Mouse (Mus musculus) left cerebral cortex, adult 8-10 months (tissue): ENCODE data around the gene Colgalt1. TPM values are rescaled to one million over a fixed set of nuclear protein-coding genes. Genes with fewer than 3 reads are reported as not detected.

Experiments
- DNase-seq, 2 experiments: peaks; one replicate each; pipeline ENCODE4 v3.0.0; 2022; ENCODE audit warnings: low spot score in 2 of 2
- microRNA-seq, 2 experiments: library from miRNA; unstranded; fragments of <30 nt; microRNA quantifications; one replicate each; pipeline ENCODE4 v1.2.0; 2022
- total RNA-seq, 4 experiments: library from RNA; stranded (reverse); gene quantifications; 2 replicates each; pipeline ENCODE4 v1.2.4; 2022

The Colgalt1 gene
- total RNA-seq, 4 experiments from 2014 or later: 38.6 to 51.4 (median 45.8) TPM

GRCm38 (mm10) chr8:71666855-71667254, 56.1 kb downstream of the Colgalt1 start:
- no peak for DNase-seq

GRCm38 (mm10) chr8:71667256-71667655, 56.5 kb downstream of the Colgalt1 start:
- DNase-seq: no peak

GRCm38 (mm10) chr8:71668220-71668975, 57.6 kb downstream of the Colgalt1 start:
- DNase-seq: no peak

GRCm38 (mm10) chr8:71670198-71670597, 59.4 kb downstream of the Colgalt1 start:
- DNase-seq: no peak

- DNase-seq: peak; percentile 71 to 73
Measured at GRCm38 (mm10) chr8:71670621-71671548, 60.1 kb downstream of the Colgalt1 start.

- peak; percentile 72 to 90 for DNase-seq
Measured at GRCm38 (mm10) chr8:71671549-71671965, 60.8 kb downstream of the Colgalt1 start, which contains the start of gene Unc13a. Gene Unc13a (minus strand): TSS chr8:71671757.

- no peak for DNase-seq
Measured at GRCm38 (mm10) chr8:71672168-71672735, 61.5 kb downstream of the Colgalt1 start.

GRCm38 (mm10) chr8:71674071-71674470, 63.3 kb downstream of the Colgalt1 start:
- no peak for DNase-seq

Small RNA genes within 50 kb of the gene (microRNA-seq; reads per million reads assigned to microRNA genes)
- 21.2 to 29.9 reads per million in 2 experiments for gene Mir6769b

Other genes starting within 250 kb of the Colgalt1 start
- gene Use1, start 244.2 kb upstream of the Colgalt1 start, total RNA-seq: 100 to 1,000 TPM; 125 to 140 (median 127) TPM
- 10 to 100 TPM; 13.3 to 16.5 (median 14.7) TPM for gene Ocel1, start 239.7 kb upstream of the Colgalt1 start, total RNA-seq
- 10 to 100 TPM; 32.5 to 39.6 (median 36.7) TPM for gene Nr2f6, start 229.0 kb upstream of the Colgalt1 start, total RNA-seq
- gene Ushbp1, start 215.2 kb upstream of the Colgalt1 start, total RNA-seq: 1 to 10 TPM; 3.4 to 5.1 (median 3.9) TPM
- gene Babam1, start 214.1 kb upstream of the Colgalt1 start, total RNA-seq: 100 to 1,000 TPM in 3 of 4 experiments, 10 to 100 TPM in 1; 96.4 to 113 (median 105) TPM
- gene Ankle1, start 205.0 kb upstream of the Colgalt1 start, total RNA-seq: under 1 TPM; 0.34 to 0.63 (median 0.41) TPM
- gene Abhd8, start 147.3 kb upstream of the Colgalt1 start, total RNA-seq: 100 to 1,000 TPM; 255 to 290 (median 264) TPM
- gene Mrpl34, start 146.0 kb upstream of the Colgalt1 start, total RNA-seq: 10 to 100 TPM; 50.0 to 56.8 (median 53.3) TPM
- gene Dda1, start 141.8 kb upstream of the Colgalt1 start, total RNA-seq: 10 to 100 TPM; 59.4 to 75.0 (median 64.0) TPM
- gene Ano8, start 125.0 kb upstream of the Colgalt1 start, total RNA-seq: 10 to 100 TPM; 51.0 to 61.5 (median 60.0) TPM
- 10 to 100 TPM; 28.0 to 37.8 (median 31.0) TPM for gene Gtpbp3, start 122.9 kb upstream of the Colgalt1 start, total RNA-seq
- gene Plvap, start 99.2 kb upstream of the Colgalt1 start, total RNA-seq: 10 to 100 TPM in 2 of 4 experiments, 1 to 10 TPM in 2; 7.0 to 11.7 (median 9.6) TPM
- gene Ccdc194, start 85.3 kb upstream of the Colgalt1 start, total RNA-seq: not detected
- 10 to 100 TPM in 1 of 4 experiments, 1 to 10 TPM in 3; 4.1 to 11.8 (median 6.4) TPM for gene Bst2, start 73.5 kb upstream of the Colgalt1 start, total RNA-seq
- gene Mvb12a, start 68.1 kb upstream of the Colgalt1 start, total RNA-seq: 10 to 100 TPM; 38.0 to 44.2 (median 39.9) TPM
- under 1 TPM in 2 of 4 experiments, not detected in 2; 0.27 to 0.70 TPM for gene Tmem221, start 52.1 kb upstream of the Colgalt1 start, total RNA-seq
- gene Nxnl1, start 44.4 kb upstream of the Colgalt1 start, total RNA-seq: under 1 TPM in 2 of 4 experiments, not detected in 2; 0.17 to 0.21 TPM
- gene Slc27a1, start 42.1 kb upstream of the Colgalt1 start, total RNA-seq: 100 to 1,000 TPM in 1 of 4 experiments, 10 to 100 TPM in 3; 94.4 to 105 (median 97.5) TPM
- gene Pgls, start 18.8 kb upstream of the Colgalt1 start, total RNA-seq: 10 to 100 TPM; 28.7 to 31.1 (median 29.3) TPM
- gene Fam129c, start 13.3 kb upstream of the Colgalt1 start, total RNA-seq: 1 to 10 TPM; 1.2 to 3.5 (median 2.3) TPM
- gene Unc13a, start 60.8 kb downstream of the Colgalt1 start, total RNA-seq: 100 to 1,000 TPM; 237 to 269 (median 246) TPM
- gene Jak3, start 65.3 kb downstream of the Colgalt1 start, total RNA-seq: 1 to 10 TPM; 4.4 to 7.3 (median 6.1) TPM
- 1 to 10 TPM; 1.4 to 3.2 (median 2.1) TPM for gene Insl3, start 78.2 kb downstream of the Colgalt1 start, total RNA-seq
- under 1 TPM; 0.41 to 0.88 (median 0.70) TPM for gene B3gnt3, start 90.8 kb downstream of the Colgalt1 start, total RNA-seq
- gene Fcho1, start 114.7 kb downstream of the Colgalt1 start, total RNA-seq: 100 to 1,000 TPM; 150 to 181 (median 159) TPM